Mouse (Mus musculus): ENCODE data around the gene Kazn.

Gene Kazn

DNA sequence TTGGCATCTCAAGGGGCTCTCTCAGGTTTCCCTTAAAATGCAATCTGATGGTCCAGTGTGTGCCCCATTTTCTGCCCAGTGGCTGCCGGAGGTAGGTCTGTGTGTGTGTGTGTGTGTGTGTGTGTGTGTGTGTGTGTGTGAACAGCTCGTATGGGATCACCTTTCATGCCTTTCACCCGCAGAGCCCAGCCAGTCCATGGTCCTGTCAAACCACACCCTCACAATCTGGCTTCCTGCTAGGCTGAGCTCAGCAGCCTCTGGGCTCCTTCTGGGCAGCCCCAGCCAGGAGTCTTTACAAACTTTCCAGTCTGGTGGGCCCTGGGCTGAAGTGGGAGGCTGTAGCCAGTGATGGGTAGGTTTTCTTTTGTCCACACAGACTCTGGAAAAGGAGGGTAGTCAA is 75.3 kb downstream of the Kazn start:
- no peak for DNase-seq (ENCODE audit: low read depth)

GRCm38 (mm10) chr4:142162729-142163128 is 76.5 kb downstream of the Kazn start:
- DNase-seq (ENCODE audit: low read depth) = no peak

DNA sequence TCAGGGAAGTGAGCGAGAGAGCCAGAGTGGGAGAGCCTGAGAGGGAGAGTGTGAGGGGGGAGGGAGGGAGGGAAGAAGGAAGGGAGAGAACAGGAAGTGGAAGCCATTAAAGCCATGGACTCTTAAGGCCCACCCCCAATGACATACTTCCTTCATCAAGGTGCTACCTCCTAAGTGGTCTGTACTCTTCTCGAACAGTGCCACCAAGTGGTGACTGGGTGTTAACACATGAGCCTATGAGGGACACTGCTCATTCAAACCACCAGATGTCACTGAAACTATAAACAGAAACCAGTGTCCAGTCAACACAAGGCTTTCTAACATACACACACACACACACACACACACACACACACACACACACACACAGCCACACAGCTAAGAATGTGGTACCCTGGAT is 77.1 kb downstream of the Kazn start:
- DNase-seq (ENCODE audit: low read depth) = no peak

- DNase-seq (ENCODE audit: low read depth) = no peak
These were observed 79.2 kb downstream of the Kazn start for GRCm38 (mm10) chr4:142160041-142160440.

- no peak for DNase-seq (ENCODE audit: low read depth)
These were observed 82.7 kb downstream of the Kazn start for GRCm38 (mm10) chr4:142156506-142156905.

- no peak for DNase-seq (ENCODE audit: low read depth)
These were observed 85.0 kb downstream of the Kazn start for GRCm38 (mm10) chr4:142154246-142154645.

GRCm38 (mm10) chr4:142153526-142153925 is 85.7 kb downstream of the Kazn start:
- peak; percentile 67 for DNase-seq (ENCODE audit: low read depth)

DNA sequence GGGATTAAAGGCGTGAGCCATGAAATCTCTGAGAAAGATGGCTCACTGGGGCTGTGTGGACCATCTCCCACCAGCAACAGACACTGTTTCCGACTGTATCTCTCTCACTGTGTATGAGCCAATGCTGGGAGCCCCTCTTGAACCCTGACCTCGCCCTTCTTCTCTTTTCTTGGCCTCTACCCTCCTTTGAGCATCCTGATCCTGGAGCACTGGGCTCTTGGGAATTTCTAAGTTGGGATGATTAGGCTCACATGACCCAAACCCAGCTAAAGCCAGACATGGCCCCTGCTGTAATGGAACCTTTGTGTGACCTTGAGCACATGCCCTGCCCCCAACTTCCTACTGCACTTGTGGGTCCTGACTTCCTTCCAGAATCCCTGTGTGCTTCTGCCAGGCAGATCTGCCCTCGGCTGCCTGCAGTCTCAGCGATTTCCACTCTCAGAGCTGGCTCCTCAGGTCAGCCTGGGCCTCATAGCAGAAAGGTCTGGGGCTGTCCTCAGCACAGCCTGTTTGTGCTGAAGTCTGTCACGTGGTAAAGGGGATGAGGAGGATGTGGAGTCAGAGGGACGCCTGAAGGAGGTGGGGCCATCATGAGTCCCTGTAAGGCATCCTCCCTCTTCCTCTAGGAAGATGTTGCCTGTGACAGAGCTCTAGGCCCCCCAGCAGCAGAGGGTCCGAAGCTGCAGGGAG is 86.3 kb downstream of the Kazn start:
- no peak for DNase-seq (ENCODE audit: low read depth)

DNA sequence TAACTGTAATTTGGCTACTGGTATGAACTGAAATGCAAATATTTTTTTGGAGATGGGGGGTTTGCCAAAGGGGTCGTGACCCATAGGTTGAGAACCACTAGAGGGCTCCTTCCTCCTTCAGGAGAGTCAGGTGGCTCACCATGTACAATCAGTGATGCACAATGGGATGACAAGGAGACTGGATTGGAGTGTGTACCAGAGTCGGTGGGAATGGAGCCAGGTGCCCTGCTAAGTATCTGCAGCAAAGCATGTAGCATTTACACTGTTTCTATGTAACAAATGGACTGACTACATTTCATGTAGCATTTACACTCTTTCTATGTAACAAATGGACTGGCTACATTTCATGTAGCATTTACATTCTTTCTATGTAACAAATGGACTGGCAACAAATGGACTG is 89.1 kb downstream of the Kazn start:
- no peak for DNase-seq (ENCODE audit: low read depth)

GRCm38 (mm10) chr4:142149202-142149601 is 90.0 kb downstream of the Kazn start:
- no peak for DNase-seq (ENCODE audit: low read depth)

GRCm38 (mm10) chr4:142147671-142148070 is 91.5 kb downstream of the Kazn start:
- DNase-seq (ENCODE audit: low read depth) = no peak

GRCm38 (mm10) chr4:142144096-142144495 is 95.1 kb downstream of the Kazn start:
- peak; percentile 41 for DNase-seq (ENCODE audit: low read depth)

GRCm38 (mm10) chr4:142143290-142143689 is 95.9 kb downstream of the Kazn start:
- DNase-seq (ENCODE audit: low read depth) = no peak

GRCm38 (mm10) chr4:142139729-142140128 is 99.5 kb downstream of the Kazn start:
- DNase-seq (ENCODE audit: low read depth) = no peak

DNA sequence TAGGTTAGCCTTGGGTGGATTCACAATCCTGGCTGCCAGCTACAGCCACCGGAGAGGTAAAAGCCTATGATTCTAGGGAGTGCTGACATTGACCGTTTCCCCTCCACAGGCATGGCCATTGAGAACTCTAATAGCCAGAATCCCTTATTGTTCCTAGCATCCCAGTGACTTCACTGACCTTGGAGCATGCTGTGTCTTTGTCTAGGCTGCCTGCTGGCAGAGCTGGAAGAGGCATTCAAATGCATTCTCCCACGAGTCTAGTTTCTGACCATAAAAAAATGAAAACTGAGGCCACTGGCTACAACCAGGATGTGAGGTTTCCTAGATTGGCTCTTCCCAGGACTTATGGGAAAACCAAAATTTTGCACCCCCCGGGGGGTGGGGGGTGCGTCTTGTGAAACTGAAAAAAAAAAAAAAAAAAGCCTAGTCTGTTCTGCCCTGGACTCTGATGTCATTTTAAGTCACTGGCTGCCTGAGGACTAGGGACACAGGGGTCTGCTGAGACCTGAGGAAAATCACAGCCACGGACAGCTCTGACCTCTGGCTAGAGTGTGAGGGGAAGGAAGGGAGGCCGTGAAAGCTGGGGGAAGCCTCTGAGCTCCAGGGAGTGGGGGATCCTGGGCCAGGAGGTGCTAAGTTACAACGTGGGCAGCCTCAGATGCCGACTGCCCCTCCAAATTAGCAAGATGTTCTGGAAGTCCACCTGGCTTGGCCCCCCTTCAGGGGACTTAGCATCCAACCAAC is 100.7 kb downstream of the Kazn start:
- no peak for DNase-seq (ENCODE audit: low read depth)

DNA sequence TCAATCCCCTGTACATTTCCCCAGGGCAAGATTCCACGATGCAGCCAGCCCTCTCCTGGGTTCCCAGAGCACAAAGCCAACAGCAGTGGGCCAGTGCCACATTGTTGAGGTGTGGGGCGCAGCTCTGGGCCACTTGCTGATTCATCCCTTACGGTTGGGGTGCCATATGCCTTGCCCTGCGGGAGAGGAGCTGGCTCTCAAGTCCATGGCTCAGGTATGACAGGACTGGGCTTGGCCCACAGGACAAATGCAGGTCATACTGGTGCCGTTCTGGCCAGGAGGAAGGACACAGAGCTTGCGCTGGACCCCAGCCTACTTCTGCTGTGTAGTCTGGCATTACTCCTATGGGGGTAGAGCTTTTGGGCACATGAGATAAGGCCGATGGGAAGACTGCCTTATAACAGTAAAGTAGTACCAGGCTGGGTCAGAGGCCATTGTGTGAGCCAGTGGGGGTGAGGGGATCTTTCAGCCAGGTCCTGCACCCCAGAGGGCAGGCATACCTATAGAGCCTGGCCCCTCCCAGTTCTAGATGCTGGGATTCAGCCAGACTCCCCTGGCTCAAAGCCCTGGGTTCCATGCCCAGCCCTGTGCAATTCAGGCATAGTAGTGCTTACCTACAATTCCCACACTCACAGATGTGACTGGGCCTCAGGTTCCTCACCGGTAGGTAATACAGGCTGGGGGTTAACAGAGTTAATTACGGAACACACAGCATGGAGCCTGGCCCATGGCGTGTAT is 102.3 kb downstream of the Kazn start:
- DNase-seq (ENCODE audit: low read depth) = no peak

DNA sequence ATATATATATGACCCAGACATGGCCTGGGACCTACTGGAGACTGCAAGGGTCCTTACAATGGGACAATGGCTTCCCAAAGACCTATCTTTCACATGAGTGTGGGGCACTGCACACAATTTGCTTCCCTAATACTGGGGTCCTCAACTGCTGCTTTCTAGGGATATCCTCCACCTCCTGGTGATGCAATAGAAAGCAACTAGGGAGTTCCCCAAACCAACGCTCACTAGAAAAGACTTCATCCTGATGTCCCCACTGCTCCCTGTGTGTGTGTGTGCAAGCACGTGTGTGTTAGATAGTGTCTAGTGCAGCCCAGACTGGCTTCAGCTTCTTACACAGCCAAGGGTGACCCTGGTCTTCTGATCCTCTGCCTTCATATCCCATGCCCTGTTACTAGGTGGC is 103.7 kb downstream of the Kazn start:
- no peak for DNase-seq (ENCODE audit: low read depth)

DNA sequence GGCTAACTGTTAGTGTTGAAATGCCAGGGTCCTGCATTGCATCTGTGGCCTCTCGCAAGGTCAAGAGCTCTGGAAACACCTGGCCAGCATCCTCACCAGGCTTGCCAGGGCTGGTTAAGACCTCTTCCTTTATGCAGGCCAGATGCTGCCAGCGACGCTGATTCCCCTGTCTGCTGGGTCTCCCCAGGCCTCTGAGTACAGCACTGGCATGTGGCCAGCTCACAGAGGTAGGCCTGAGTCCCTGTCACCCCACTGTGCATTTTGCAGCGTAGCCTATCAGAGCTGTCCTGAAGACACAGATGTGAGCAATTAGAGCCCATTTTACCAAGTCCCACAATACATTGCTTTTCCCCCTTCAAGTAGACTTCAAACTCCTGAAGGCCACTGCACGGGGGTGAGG is 109.0 kb downstream of the Kazn start:
- no peak for DNase-seq (ENCODE audit: low read depth)

DNA sequence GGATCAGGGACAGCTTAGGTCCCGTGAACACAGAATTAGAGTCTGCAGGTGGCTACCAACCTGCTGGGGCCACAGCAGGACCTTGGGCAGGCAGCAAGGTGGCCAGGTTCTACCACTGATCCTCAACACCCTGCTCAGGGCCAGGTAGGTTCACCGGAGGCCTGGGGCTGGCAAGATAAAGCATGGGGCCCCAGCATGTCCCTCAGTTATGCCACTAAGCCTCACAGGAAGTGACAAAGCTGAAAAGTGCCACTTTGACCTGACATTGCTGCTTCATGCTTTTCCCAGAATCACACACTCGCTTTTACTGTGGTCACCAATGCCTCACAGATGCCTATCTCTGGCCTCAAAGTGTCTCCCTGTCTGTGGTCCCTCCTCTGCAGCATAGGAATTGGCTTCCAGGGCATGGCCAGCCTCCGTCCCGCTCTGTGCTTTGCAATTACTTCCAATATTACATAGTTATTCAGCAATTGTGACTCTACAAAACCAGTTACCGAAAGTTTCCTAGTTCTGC is 111.9 kb downstream of the Kazn start:
- DNase-seq (ENCODE audit: low read depth) = no peak

- DNase-seq (ENCODE audit: low read depth) = no peak
These were observed 112.4 kb downstream of the Kazn start for GRCm38 (mm10) chr4:142126641-142127274.

DNA sequence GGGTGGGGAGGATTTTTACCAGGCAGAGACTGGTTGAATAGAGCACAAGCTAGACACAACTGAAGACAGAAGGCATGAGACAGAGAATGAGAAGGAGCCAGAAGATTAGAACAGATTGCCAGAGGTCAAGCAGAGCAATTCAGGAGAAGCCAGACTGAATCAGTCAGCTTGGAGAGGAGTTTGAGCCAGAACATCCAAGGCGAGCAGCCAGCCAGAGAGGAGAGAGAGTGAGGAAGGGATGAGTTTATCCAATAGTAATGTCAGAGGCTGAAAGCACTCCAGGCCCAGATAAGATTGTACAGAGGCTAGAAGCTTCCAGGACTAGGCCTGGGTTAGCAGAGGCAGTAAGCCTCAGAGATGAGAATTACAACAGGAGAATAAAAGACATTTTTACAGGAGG is 118.0 kb downstream of the Kazn start:
- no peak for DNase-seq (ENCODE audit: low read depth)

GRCm38 (mm10) chr4:142118522-142118921 is 120.7 kb downstream of the Kazn start:
- no peak for DNase-seq (ENCODE audit: low read depth)

Data from c-Kit-positive CD71-negative TER-119-negative erythroid progenitor cells, embryonic 14.5 days (primary cell).